Mouse (Mus musculus) MEL (cell line): Measurements from ENCODE around the gene Atl2.

Experiments used
- CHD2 ChIP-seq: IDR thresholded peaks from 2 replicates; pipeline ENCODE4 v1.6.1; 2011; ENCODE audit warnings: low read length, improper control_type of control experiment
- ELF1 ChIP-seq: IDR thresholded peaks from 2 replicates; pipeline ENCODE4 v1.6.1; 2014; ENCODE audit warnings: low read depth, mild to moderate bottlenecking, inconsistent platforms, low read length, improper control_type of control experiment, moderate library complexity
- GATA1 ChIP-seq: IDR thresholded peaks from 2 replicates; pipeline ENCODE4 v1.6.1; 2011; ENCODE audit warnings: low read depth, low read length, improper control_type of control experiment
- POLR2A ChIP-seq, 2 experiments: IDR thresholded peaks; 2 replicates each; pipeline ENCODE4 v1.6.1; 2011 to 2012; ENCODE audit warnings: low read length in 2 of 2, mild to moderate bottlenecking in 2 of 2, control low read depth in 1 of 2, improper control_type of control experiment in 1 of 2, low read depth in 1 of 2, moderate library complexity in 1 of 2; ENCODE audit not compliant: control insufficient read depth in 1 of 2, insufficient read depth in 1 of 2, poor library complexity in 1 of 2
- RAD21 ChIP-seq: IDR thresholded peaks from 2 replicates; pipeline ENCODE4 v1.6.1; 2011; ENCODE audit warnings: mild to moderate bottlenecking, low read depth, low read length, improper control_type of control experiment
- SMC3 ChIP-seq: IDR thresholded peaks from 2 replicates; pipeline ENCODE4 v1.6.1; 2011; ENCODE audit warnings: low read depth, low read length, improper control_type of control experiment
- TAL1 ChIP-seq: IDR thresholded peaks from 2 replicates; pipeline ENCODE4 v1.6.1; 2012; ENCODE audit warnings: mild to moderate bottlenecking, inconsistent platforms, low read length, moderate library complexity, mixed read lengths
- USF1 ChIP-seq: IDR thresholded peaks from 2 replicates; pipeline ENCODE4 v1.6.1; 2014; ENCODE audit warnings: low read depth, mild to moderate bottlenecking, inconsistent platforms, low read length, improper control_type of control experiment, moderate library complexity
- ZC3H11A ChIP-seq: IDR thresholded peaks from 2 replicates; pipeline ENCODE4 v1.6.1; 2012; ENCODE audit warnings: low read depth, mild to moderate bottlenecking, inconsistent platforms, low read length, improper control_type of control experiment
- ZMIZ1 ChIP-seq: IDR thresholded peaks from 2 replicates; pipeline ENCODE4 v1.6.1; 2012; ENCODE audit warnings: low read depth, mild to moderate bottlenecking, inconsistent platforms, low read length, improper control_type of control experiment, moderate library complexity

GRCm38 (mm10) chr17:79802056-79802455 lies 93.9 kb downstream of the Atl2 start:
- TF ChIP-seq RAD21 (no peak), TAL1 (no peak), POLR2A (IDR thresholded peaks at IDR 0.05; ENCODE audit: control insufficient read depth in 1 of 2, insufficient read depth in 1 of 2, low read depth in 1 of 2, low read length in 2 of 2, poor library complexity in 1 of 2) (no peak), ZC3H11A (no peak), CHD2 (no peak), USF1 (no peak), GATA1 (no peak), ZMIZ1 (no peak), SMC3 (no peak), ELF1 (no peak)
